ENCODE assay signal across 25 mouse cellular contexts in genomic region chr4:88940670-88941069, GRCm38 (mm10).
DNase-seq lines count a peak whose midpoint lies in the region; ATAC-seq lines count a peak whose summit lies in the region.
"Had no signal": no experiment of that assay in that cellular context is flagged by ENCODE, and none has a peak within 500 bp of the region (broad histone marks: within the 10 kb centered on the region; RNA-seq: fewer than 3 reads in every experiment).

No protein-coding gene starts in this region.

- H3K36me3 ChIP-seq in megakaryocyte, embryonic 14.5 days (replicated peaks; ENCODE audit: low read length), result no peaks in the 10 kb centered on the region
- H3K36me3 ChIP-seq: embryonic facial prominence, embryonic 13.5 days; embryonic facial prominence, embryonic 15.5 days; forebrain, embryonic 10.5 days; forebrain, embryonic 12.5 days; G1E had no signal

- no peaks in the 10 kb centered on the region for H3K9me3 ChIP-seq in megakaryocyte, embryonic 14.5 days
- H3K9me3 ChIP-seq: embryonic facial prominence, embryonic 13.5 days; embryonic facial prominence, embryonic 15.5 days; forebrain, embryonic 10.5 days; forebrain, embryonic 12.5 days had no signal

- no peak for ATAC-seq in megakaryocyte, adult 5-6 weeks (ENCODE audit: poor library complexity, severe bottlenecking)
- ATAC-seq: CD4-positive, CD25-positive, alpha-beta regulatory T cell, adult 4 months; forebrain, embryonic 14.5 days; forebrain, embryonic 16.5 days had no signal

- H3K4me3 ChIP-seq in megakaryocyte, embryonic 14.5 days (replicated peaks), result peak overlapping the region; percentile 30
- H3K4me3 ChIP-seq: embryonic facial prominence, embryonic 13.5 days; embryonic facial prominence, embryonic 15.5 days; erythroblast, embryonic 14.5 days; forebrain, embryonic 10.5 days; forebrain, embryonic 12.5 days had no signal

- peak; percentile 71 for DNase-seq in NIH3T3 (ENCODE audit: low read depth)
- no peak for DNase-seq in kidney, adult 8-10 months
- no peak for DNase-seq in lung, adult 18-20 months
- DNase-seq: adrenal gland, adult 2 months; adrenal gland, postnatal 10 days; adrenal gland, postnatal 25 days; cerebellum, adult 11 months; cerebellum, adult 18-20 months; cerebellum, adult 8-10 months; cerebellum, adult 9-11 months; cerebellum, postnatal 14 days; cerebellum, postnatal 36 days; embryo, embryonic 11 days had no signal

- H3K4me1 ChIP-seq in megakaryocyte, embryonic 14.5 days, result peaks cover 12% of the 10 kb centered on the region; the same call in 1 of the 2 replicates

- H3K27me3 ChIP-seq in megakaryocyte, embryonic 14.5 days (replicated peaks), result no peaks in the 10 kb centered on the region
- H3K27me3 ChIP-seq: CH12.LX had no signal
